Mouse (Mus musculus) CD8-positive naive resting alpha-beta T cell, adult 2 months (primary cell): ENCODE measurements around the gene Leng9.
A peak's percentile ranks its signal among the peaks of the same experiment; 100 is the strongest.

Source experiments
- DNase-seq, 2 experiments: peaks; one replicate each; pipeline ENCODE4 v3.0.0; 2022; ENCODE audit warnings: low read depth in 2 of 2, low spot score in 2 of 2

Gene Leng9

DNA sequence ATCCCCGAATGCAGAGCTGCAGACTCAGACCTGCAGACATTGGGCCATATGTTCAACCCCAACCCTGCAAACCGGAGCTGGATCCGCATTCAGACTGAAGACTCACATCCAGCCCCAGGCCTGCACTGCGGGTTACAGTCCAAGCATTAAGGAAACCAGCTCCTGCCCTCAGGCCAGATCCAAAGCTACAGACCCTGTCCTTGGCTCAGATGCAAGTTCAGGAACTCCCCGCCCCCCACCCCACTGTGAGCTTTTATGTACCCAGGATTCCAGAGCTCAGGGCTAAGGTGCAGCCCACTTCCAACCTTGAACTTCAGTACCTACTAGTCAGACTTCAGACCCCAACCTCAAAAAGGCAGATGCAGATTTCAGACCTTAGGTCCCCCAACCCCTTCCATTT, 25.3 kb downstream of the Leng9 start:
- DNase-seq = no peak

DNA sequence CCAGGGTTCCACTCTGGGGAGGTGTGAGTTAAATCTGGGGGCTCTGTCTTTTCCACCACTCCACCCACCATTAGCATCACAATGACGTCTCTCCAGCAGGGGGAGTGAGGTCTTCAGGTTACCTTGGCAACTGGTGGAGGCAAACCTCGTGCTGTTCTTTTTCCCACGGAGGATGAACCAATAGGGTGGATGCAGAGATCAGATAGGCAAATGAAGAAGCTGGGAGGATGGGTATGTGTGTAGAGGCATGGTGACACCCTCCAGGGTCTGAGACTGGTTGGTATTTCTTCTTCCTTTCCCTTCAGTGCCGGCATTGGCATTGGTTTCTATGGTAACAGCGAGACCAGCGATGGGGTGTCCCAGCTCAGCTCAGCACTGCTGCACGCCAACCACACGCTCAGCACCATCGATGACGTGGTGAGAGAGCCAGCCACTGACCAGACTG, 25.8 kb downstream of the Leng9 start:
- DNase-seq = peak; percentile 43 to 48

DNA sequence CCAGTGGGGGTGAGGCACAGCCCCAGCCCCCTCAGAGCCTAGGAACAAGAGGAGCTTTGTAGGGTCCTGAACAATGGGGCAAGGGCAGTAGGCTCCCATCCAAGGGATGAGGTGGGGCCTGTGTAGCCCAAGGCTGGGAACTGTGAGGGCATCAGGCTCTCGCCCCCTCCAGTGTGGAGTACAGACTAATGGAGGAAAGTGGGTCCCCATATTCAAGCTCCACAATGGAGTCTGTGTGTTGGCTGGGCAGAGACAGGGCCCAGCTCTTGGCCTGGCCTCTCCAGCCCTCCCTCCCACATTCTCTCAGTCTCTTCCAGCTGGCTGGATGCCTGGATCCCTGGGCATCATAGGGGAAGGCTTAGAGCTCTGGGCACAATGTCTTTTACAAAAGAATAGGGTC, 26.4 kb downstream of the Leng9 start:
- DNase-seq = no peak

DNA sequence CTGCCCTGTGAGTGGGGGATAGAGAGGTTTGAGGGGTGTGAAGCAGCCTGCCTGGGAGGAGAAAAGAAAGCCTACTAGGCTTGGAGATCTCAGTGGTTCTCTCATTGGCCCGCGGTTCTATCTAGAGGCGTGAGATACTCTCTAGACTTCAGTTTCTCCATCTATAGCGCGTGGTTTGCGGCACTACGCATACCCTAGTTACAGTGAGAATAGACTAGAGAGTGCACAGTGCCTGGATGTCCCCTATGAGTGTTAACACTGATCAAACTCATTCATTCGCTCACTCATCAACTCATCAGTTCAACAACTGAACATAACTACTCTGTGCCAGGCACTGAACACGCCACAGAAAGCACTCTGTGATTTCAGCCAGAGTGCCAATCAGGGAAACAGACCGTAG, 27.4 kb downstream of the Leng9 start:
- no peak for DNase-seq

DNA sequence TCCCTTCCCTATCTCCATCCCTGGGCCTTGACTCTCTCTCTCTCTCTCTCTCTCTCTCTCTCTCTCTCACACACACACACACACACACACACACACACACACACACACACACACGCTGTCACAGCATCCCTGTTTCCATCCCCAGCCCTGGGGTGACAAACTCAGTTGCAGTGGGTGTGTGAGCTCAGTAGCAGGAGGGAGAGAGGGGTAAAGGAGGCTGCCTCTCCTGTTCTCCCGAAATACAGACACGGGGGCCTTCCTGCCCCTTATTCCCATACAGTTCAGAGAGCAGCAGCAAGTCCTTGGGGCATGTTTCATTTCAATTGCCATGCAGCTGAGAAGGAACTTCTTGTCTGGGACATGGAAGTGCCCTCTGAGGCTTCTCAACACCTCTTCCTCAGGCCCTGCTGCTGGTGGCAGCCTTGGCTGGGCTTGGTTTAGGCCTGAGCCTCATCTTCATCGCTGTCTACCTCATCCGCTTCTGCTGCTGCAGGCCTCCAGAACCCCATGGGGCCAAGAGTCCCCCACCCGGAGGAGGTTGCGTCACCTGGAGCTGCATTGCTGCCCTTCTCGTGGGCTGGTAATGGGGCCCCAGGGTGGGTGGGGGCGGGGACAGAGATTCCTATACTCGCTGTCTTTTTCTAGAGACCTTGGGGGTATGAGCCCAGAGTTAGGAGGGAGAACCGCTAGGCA, 28.0 kb downstream of the Leng9 start:
- no peak for DNase-seq

DNA sequence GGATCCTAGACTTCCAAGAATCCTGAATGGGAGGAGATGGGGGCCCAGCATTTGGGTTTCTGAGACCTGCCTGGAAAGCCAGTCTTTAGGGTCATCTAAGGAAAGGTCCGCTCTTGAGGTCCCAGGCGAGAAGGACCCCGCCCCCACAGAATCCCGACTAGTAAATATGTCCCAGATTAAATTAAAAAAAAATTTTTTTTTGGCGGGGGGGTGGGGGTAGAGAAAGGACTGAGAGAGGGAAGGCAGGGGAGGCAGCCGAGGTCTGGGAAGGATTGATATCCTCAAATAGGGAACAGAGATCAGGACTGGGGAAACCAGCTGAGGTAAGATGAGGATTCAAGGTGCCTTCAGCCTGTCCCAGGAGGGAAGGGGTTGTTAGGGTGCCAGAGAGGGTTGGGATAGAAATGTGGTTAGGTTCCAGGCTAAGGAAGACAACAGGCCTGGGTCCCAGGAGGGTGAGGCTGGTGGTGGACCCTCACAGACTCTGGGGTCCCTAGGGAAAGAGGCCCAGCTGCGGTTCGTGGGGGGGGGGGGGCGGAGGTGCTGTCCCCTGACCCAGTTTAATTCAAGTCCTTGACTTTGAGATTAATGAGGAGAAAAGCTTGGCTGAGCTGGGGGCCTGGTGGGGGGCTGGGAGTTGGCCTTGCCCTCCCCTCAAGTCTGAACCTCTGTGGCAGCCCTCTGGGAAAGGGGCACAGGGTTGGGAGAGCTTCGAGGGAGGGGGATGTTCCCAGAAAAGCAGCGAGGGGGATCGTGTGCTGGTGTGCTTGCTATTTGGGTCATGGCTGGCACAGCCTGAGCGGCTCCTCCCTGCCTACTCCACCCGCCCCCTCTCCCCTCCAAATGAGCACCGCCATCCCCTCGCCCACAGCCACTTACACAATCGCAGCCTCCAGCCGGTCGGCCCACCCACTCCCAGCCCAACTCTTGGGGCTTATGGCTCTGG, 29.9 kb downstream of the Leng9 start:
- DNase-seq = no peak

DNA sequence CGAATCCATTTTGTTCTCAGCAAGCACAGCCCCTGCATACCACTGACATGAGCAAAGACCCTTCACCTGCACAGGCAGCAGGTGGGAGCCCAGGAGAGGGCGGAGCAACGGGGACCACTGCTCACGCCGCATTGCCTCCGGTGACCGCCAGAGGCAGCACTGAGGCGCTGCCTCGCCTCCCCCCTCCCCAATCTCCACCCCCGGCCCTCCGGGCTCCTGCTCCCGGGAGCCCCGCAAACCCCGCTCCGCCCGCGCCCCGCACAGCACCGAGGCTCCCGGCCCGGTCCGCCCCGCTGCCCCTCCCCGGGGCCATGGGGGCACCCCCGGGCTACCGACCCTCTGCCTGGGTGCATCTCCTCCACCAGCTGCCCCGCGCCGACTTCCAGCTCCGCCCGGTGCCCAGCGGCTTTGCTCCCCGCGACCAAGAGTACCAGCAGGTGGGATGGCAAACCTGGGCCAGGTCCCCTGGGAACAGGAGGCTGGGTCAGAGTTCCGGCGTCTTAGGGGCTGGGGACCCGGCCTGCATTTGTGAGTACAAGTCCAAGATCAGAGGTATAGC, 30.8 kb downstream of the Leng9 start, which contains the start of gene Ttyh1:
Ttyh1 (plus strand) TSS at position 65 of the 559 bp plus-strand sequence.
- DNase-seq = no peak

DNA sequence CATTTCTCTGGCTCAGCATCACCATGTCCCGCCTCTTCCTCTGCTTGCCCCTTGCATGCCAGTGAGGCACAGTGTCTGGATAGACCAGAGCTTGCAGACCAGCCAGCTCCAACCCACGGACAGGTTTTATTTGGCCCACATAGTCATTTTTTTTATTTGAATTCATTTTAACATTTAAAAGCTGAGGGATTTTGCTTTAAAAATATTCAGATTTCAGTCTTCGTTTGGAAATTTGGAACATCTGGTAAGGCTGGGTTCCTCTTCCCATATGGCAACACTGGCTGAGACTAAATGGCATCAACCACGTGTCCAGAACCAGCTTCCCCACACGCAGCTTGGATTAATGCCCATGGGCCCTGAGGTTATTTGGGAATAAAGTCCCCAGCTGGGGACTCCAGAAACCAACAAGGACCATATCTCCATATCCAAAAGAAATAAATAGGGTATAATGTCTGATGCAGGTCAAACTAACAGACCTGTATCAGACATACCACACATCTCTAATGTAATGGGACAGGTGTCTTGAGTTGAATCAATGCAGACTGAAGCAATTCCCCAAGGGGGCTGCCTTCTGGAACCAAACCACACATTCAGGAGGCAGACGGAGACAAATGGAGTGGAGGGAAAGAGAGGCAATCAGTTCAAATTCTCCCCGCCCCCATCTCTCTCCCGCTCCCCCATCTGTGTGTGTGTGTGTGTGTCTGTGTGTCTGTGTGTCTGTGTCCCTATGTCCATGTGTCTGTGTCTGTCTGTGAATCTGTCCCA, 32.9 kb downstream of the Leng9 start:
- no peak for DNase-seq

DNA sequence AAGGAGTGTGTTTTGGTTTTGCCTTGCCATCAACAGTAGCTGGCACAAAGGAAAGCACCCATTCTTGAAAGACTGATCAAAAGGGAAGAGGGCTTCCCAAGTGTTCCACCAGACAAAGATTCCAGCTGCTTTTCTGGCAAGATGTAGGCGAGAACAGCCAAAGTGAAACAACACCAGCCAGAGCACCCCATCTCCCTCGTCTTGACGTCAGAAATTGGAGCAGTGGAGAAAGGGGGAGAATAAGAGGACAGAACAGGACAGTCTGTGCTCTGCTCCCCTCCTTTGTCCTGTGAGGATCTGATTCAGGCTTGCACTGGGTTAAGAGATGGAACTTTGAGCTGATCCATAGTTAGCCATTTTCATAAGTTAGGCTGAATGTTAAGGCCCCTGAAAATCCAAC, 38.4 kb downstream of the Leng9 start:
- no peak for DNase-seq

DNA sequence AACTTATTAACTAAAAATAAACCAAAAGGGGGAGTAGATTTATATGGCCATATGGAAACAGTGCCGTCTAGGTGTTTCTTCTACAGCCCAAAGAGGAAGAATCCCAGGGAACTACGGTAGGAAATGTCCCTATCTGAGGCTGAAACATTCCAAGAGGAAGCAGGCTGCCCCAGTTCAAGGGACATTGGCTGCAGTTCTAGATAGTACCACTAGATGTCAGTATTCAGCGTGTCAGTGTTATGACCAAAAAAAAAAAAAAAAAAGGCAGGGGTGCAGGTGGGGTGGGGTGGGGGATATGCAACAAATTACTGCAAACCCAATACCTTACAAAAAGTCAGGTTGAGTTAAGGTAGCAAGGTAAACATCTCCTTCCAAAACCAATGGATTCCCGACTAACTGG, 46.8 kb downstream of the Leng9 start:
- DNase-seq = peak in 1 of 2 experiments; percentile 42

DNA sequence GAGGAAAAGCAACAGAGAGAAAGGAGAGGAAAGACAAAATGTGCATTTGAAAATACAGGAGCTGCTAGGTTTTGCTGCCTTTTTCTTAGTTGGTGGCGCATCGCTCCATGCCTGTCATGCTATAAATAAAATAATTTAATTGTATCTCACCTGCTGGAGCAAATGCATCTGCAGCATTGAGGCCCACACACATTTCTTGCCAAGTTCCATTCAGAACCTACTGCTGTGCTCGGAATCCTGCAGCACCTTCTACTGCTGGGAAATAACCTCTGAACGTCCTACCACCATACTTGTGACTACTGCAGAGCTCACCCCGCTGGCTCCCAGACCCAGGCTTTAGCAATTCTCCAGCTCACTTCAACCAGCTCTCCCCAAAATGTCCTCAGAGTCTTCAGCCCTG, 49.0 kb downstream of the Leng9 start:
- no peak for DNase-seq

DNA sequence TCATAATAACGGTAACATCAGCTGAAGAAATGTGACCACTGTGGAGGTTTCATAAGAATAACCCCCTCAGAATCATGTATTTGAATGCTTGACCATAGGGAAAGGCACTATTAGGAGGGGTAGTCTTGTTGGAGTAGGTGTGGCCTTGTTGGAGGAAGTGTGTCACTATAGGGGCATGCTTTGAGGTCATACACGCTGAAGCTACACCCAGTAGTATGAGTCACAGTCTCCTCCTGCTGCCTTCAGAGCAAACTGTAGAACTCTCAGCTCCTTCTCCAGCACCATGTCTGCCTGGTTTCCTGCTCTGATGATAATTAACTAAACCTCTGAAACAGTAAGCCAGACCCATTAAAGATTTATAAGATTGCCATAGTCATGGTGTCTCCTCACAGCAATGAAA, 51.3 kb downstream of the Leng9 start:
- no peak for DNase-seq

DNA sequence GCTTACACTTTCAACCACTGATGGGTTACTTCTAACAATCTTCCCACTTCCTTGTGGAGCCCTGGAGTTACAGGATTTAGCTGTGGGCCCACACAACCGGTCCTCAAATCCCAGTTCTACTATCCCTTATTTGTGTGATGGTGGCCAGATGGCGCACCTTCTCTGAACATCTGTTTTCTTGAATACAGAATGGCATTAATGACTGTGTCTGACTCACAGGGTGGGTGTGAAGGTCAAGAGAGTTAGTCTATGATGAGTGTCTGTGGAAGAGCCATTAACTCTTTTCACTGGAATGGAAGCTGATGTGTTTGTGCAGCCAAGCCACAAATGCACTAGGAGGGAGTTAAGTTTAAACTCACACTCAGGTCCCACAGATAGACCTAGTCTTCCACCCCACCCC, 51.9 kb downstream of the Leng9 start:
- DNase-seq = no peak
